Mouse (Mus musculus) erythroid progenitor cell, adult 5-6 weeks (primary cell): ENCODE data around the gene Wnt8b. TPM values are rescaled to one million over a fixed set of nuclear protein-coding genes. Genes with fewer than 3 reads are reported as not detected.
"Not testable (repeated sequence)": the region's sequence is repeated elsewhere in the genome, so short reads cannot be mapped to it uniquely, and the experiment has no call there.

ENCODE experiments used
- ATAC-seq: replicated peaks from 2 replicates; pipeline ENCODE4 v1.8.0; 2016; ENCODE audit warnings: moderate number of reproducible peaks, mild to moderate bottlenecking, moderate TSS enrichment, inconsistent platforms; ENCODE audit not compliant: poor library complexity, low FRiP score, severe bottlenecking
- total RNA-seq, 2 experiments: library from RNA; stranded (forward) in 1 of 2; stranded (reverse) in 1 of 2; fragments of 150-400 nt in 1 of 2; fragments of 186-747, 209-891 nt in 1 of 2; gene quantifications; 2 replicates each; pipeline versions ENCODE4 v1.2.3 to v1.2.4; 2015 to 2017; ENCODE audit warnings: low replicate concordance in 2 of 2

Wnt8b gene
- total RNA-seq (2015; ENCODE audit: low replicate concordance) (not detected in 2 replicates), total RNA-seq (2017; ENCODE audit: low replicate concordance) (not detected in 2 replicates)

- no peak for ATAC-seq
Observed at GRCm38 (mm10) chr19:44493128-44493527, at the start of gene Wnt8b. Wnt8b (plus strand) TSS chr19:44493472.

- no peak for ATAC-seq
Observed at GRCm38 (mm10) chr19:44445755-44446154, 47.5 kb upstream of the Wnt8b start.

GRCm38 (mm10) chr19:44447927-44448326, 45.3 kb upstream of the Wnt8b start:
- no peak for ATAC-seq

GRCm38 (mm10) chr19:44454862-44455261, 38.4 kb upstream of the Wnt8b start:
- ATAC-seq = no peak

- ATAC-seq = no peak
Observed at GRCm38 (mm10) chr19:44455356-44455755, 37.9 kb upstream of the Wnt8b start.

GRCm38 (mm10) chr19:44457359-44458055, 35.8 kb upstream of the Wnt8b start:
- no peak for ATAC-seq

- ATAC-seq = no peak
Observed at GRCm38 (mm10) chr19:44458696-44459095, 34.6 kb upstream of the Wnt8b start.

- ATAC-seq = no peak
Observed at GRCm38 (mm10) chr19:44460441-44460840, 32.8 kb upstream of the Wnt8b start.

- ATAC-seq = no peak
Observed at GRCm38 (mm10) chr19:44461500-44461899, 31.8 kb upstream of the Wnt8b start.

- ATAC-seq = no peak
Observed at GRCm38 (mm10) chr19:44462141-44462540, 31.1 kb upstream of the Wnt8b start.

GRCm38 (mm10) chr19:44465960-44466525, 27.2 kb upstream of the Wnt8b start:
- ATAC-seq = not testable (repeated sequence)

GRCm38 (mm10) chr19:44474158-44474557, 19.1 kb upstream of the Wnt8b start:
- ATAC-seq = peak; percentile 78

- ATAC-seq = no peak
Observed at GRCm38 (mm10) chr19:44475268-44475667, 18.0 kb upstream of the Wnt8b start.

- ATAC-seq = no peak
Observed at GRCm38 (mm10) chr19:44476541-44476940, 16.7 kb upstream of the Wnt8b start.

- ATAC-seq = peak; percentile 79
Observed at GRCm38 (mm10) chr19:44487266-44487665, 6.0 kb upstream of the Wnt8b start.

- no peak for ATAC-seq
Observed at GRCm38 (mm10) chr19:44496511-44496910, 3.2 kb downstream of the Wnt8b start.

GRCm38 (mm10) chr19:44496941-44497340, 3.7 kb downstream of the Wnt8b start:
- no peak for ATAC-seq

- ATAC-seq = no peak
Observed at GRCm38 (mm10) chr19:44498936-44499335, 5.7 kb downstream of the Wnt8b start.

GRCm38 (mm10) chr19:44500240-44500639, 7.0 kb downstream of the Wnt8b start:
- ATAC-seq = no peak

- no peak for ATAC-seq
Observed at GRCm38 (mm10) chr19:44501925-44502324, 8.7 kb downstream of the Wnt8b start.

GRCm38 (mm10) chr19:44502741-44503140, 9.5 kb downstream of the Wnt8b start:
- ATAC-seq = no peak
